Mouse (Mus musculus): Measurements from ENCODE around the gene Mad1l1. TPM values are rescaled to one million over a fixed set of nuclear protein-coding genes. Genes with fewer than 3 reads are reported as not detected.
"Not testable (repeated sequence)": the region's sequence is repeated elsewhere in the genome, so short reads cannot be mapped to it uniquely, and the experiment has no call there.

Mad1l1 gene
- polyA plus RNA-seq, 1 experiment from 2014 or later, result 27.8 TPM

DNA sequence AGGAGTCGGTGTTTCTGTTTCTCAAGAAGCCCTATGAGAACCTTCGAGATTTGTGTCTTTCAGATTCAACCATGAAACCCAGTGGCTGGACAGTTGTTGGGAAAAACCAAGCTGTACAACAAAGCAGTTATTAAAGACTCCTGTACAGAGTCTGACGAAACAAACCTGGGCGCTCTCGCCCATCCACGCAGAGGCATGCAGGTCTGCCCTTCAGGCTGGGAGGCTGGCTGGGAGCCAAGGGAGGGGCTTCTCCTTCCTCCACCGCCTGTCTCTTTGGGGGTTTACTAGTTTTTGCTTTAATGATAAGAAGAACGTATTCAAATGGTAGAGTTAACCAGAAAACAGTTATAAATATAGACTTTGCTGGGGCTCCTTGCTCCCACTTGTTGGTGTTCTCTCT lies 314.5 kb downstream of the Mad1l1 start:
- Histone ChIP-seq H3K4me3 (ENCODE audit: low read length) (no peak overlapping the region), H3K4me1 (ENCODE audit: control insufficient read depth, insufficient read depth, low read length) (no peaks in the 10 kb centered on the region), H3K4me2 (ENCODE audit: low read depth, low read length) (no peak overlapping the region), H3K27me3 (ENCODE audit: control insufficient read depth, insufficient read depth, low read length) (no peaks in the 10 kb centered on the region), H3K36me3 (ENCODE audit: control insufficient read depth, insufficient read depth) (no peaks in the 10 kb centered on the region), H3K9ac (ENCODE audit: low read length) (no peak overlapping the region), H3K9me3 (replicated peaks; ENCODE audit: control insufficient read depth, low read length) (no peaks in the 10 kb centered on the region), H3K27ac (ENCODE audit: low read length) (no peak overlapping the region)
- ATAC-seq (replicated peaks; ENCODE audit: extremely low read depth, insufficient read depth, low FRiP score), result no peak
- 46% methylated on average over 8 of the region's 8 CpGs for WGBS

- H3K9ac ChIP-seq (ENCODE audit: low read length), result no peak overlapping the region
- no peaks in the 10 kb centered on the region for H3K36me3 ChIP-seq (ENCODE audit: control insufficient read depth, insufficient read depth)
- no peak overlapping the region for H3K4me2 ChIP-seq (ENCODE audit: low read depth, low read length)
- WGBS, result 59% methylated on average over 3 of the region's 3 CpGs
- no peak for ATAC-seq (replicated peaks; ENCODE audit: extremely low read depth, insufficient read depth, low FRiP score)
- no peak overlapping the region for H3K27ac ChIP-seq (ENCODE audit: low read length)
- H3K27me3 ChIP-seq (ENCODE audit: control insufficient read depth, insufficient read depth, low read length), result no peaks in the 10 kb centered on the region
- no peak overlapping the region for H3K4me3 ChIP-seq (ENCODE audit: low read length)
- no peaks in the 10 kb centered on the region for H3K9me3 ChIP-seq (replicated peaks; ENCODE audit: control insufficient read depth, low read length)
- H3K4me1 ChIP-seq (ENCODE audit: control insufficient read depth, insufficient read depth, low read length), result no peaks in the 10 kb centered on the region
Measured at GRCm38 (mm10) chr5:140002541-140002940, 318.8 kb downstream of the Mad1l1 start.

DNA sequence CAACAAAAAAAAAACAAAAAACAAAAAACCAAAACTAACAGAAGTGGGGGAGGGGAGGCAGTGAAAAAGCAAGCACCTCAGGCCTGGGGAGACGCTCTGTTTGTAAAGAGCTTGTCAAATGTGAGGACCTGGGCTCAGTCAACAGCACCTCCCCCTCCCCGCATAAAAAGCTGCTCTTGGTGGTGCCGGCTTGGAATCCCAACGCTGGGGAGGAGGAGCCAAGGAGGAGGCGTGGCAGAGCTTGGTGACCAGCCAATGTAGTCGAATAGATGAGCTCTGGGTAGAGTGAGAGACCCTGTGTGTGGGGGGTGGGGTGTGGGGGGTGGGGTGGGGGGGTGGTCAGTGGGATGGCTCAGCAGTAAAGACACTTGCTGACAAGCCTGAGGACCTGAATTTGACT lies 322.4 kb downstream of the Mad1l1 start:
- WGBS, result 23% methylated on average over 6 of the region's 6 CpGs
- H3K9ac ChIP-seq (ENCODE audit: low read length), result no peak overlapping the region
- no peak for ATAC-seq (replicated peaks; ENCODE audit: extremely low read depth, insufficient read depth, low FRiP score)
- H3K4me3 ChIP-seq (ENCODE audit: low read length), result no peak overlapping the region
- no peak overlapping the region for H3K4me2 ChIP-seq (ENCODE audit: low read depth, low read length)
- H3K27ac ChIP-seq (ENCODE audit: low read length), result no peak overlapping the region
- H3K27me3 ChIP-seq (ENCODE audit: control insufficient read depth, insufficient read depth, low read length), result no peaks in the 10 kb centered on the region
- no peaks in the 10 kb centered on the region for H3K36me3 ChIP-seq (ENCODE audit: control insufficient read depth, insufficient read depth)
- no peaks in the 10 kb centered on the region for H3K4me1 ChIP-seq (ENCODE audit: control insufficient read depth, insufficient read depth, low read length)
- H3K9me3 ChIP-seq (replicated peaks; ENCODE audit: control insufficient read depth, low read length), result no peaks in the 10 kb centered on the region

DNA sequence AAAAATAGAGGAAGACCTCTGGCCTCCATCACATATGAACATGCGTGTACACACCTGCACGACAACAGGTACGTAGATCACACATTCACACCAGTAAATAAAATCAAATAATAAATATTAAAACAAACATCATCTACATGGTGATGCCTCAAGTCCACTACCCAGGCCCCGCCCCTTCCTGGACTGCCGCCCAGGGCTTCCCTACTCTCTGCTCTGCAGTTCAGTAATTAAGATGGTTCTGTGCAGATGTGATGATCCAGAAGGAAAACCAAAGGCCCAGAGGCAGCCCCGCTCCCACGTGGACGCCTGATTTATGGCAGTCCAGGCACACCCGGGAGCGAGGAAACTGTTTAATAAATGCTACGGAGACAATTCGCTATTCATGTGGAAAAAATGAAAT lies 323.0 kb downstream of the Mad1l1 start:
- not testable (repeated sequence) for H3K4me2 ChIP-seq (ENCODE audit: low read depth, low read length); H3K27ac ChIP-seq (ENCODE audit: low read length); H3K4me3 ChIP-seq (ENCODE audit: low read length); H3K9me3 ChIP-seq (replicated peaks; ENCODE audit: control insufficient read depth, low read length); H3K27me3 ChIP-seq (ENCODE audit: control insufficient read depth, insufficient read depth, low read length); ATAC-seq (replicated peaks; ENCODE audit: extremely low read depth, insufficient read depth, low FRiP score); H3K9ac ChIP-seq (ENCODE audit: low read length); H3K4me1 ChIP-seq (ENCODE audit: control insufficient read depth, insufficient read depth, low read length); H3K36me3 ChIP-seq (ENCODE audit: control insufficient read depth, insufficient read depth)
- 69% methylated on average over 11 of the region's 12 CpGs for WGBS

DNA sequence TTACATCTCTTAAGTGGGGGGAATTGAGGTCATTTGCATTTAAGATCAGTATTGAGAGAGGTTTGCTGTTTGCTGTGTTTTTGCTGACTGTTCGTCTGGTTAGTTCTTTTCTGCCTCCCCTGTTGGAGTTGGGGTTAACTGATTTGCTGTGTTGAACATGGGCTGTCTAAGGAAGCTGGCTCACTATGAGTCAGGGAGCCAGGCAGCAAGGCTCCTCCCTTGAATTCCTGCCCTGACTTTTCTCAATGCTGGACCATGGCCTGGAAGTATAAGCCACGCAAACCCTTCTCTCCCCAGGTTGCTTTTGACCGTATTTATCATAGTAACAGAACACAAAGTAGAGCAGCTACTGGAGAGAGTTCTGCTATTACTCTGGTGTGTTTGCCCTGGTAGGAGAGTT lies 329.8 kb downstream of the Mad1l1 start:
- H3K36me3 ChIP-seq (ENCODE audit: control insufficient read depth, insufficient read depth), result no peaks in the 10 kb centered on the region
- WGBS, result 85% methylated on average over 3 of the region's 3 CpGs
- H3K9ac ChIP-seq (ENCODE audit: low read length), result no peak overlapping the region
- no peaks in the 10 kb centered on the region for H3K27me3 ChIP-seq (ENCODE audit: control insufficient read depth, insufficient read depth, low read length)
- H3K27ac ChIP-seq (ENCODE audit: low read length), result no peak overlapping the region
- no peak overlapping the region for H3K4me2 ChIP-seq (ENCODE audit: low read depth, low read length)
- no peaks in the 10 kb centered on the region for H3K4me1 ChIP-seq (ENCODE audit: control insufficient read depth, insufficient read depth, low read length)
- no peak for ATAC-seq (replicated peaks; ENCODE audit: extremely low read depth, insufficient read depth, low FRiP score)
- H3K4me3 ChIP-seq (ENCODE audit: low read length), result no peak overlapping the region
- H3K9me3 ChIP-seq (replicated peaks; ENCODE audit: control insufficient read depth, low read length), result peaks cover 16% of the 10 kb centered on the region

DNA sequence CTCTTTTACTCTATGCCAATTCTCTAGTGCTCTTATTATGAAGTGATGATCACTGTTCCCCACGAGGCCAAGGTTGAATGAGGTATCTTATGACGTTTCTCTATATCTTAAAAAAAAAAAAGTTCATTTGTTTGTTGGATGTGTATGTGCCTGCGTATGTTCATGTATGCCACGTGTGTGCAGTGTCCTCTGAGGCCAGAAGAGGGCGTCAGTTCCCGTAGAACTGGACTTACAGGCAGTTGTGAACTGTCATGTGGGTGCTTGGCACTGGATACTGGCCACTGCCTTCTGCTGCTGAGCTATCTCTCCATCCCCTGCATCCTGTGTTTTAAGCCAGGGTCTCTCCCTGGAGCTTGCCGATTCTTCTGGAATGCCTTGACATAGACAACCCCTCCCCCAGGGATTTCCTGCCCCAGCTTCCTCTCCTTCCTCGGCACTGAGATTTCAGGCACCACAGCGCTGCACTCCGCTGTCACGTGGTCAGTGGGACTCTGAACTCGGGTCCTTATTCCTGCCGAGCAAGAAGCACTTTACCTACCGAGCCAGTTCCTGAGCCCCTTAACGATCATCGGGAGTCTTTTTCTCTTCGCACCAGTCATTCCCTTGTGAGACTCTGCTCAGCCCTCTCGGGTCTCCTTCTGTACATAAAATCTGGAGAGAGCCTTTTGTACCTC lies 336.1 kb downstream of the Mad1l1 start:
- Histone ChIP-seq H3K4me3 (ENCODE audit: low read length) (no peak overlapping the region), H3K9ac (ENCODE audit: low read length) (no peak overlapping the region), H3K4me1 (ENCODE audit: control insufficient read depth, insufficient read depth, low read length) (no peaks in the 10 kb centered on the region), H3K9me3 (replicated peaks; ENCODE audit: control insufficient read depth, low read length) (peaks cover 13% of the 10 kb centered on the region), H3K27ac (ENCODE audit: low read length) (no peak overlapping the region), H3K36me3 (ENCODE audit: control insufficient read depth, insufficient read depth) (no peaks in the 10 kb centered on the region), H3K4me2 (ENCODE audit: low read depth, low read length) (no peak overlapping the region), H3K27me3 (ENCODE audit: control insufficient read depth, insufficient read depth, low read length) (no peaks in the 10 kb centered on the region; the same call in 1 of the 2 replicates)
- ATAC-seq (replicated peaks; ENCODE audit: extremely low read depth, insufficient read depth, low FRiP score), result no peak
- 34% methylated on average over 18 of the region's 18 CpGs for WGBS

- peaks cover 3% of the 10 kb centered on the region; the same call in 1 of the 2 replicates for H3K9me3 ChIP-seq (replicated peaks; ENCODE audit: control insufficient read depth, low read length)
- H3K9ac ChIP-seq (ENCODE audit: low read length), result no peak overlapping the region
- H3K27ac ChIP-seq (ENCODE audit: low read length), result no peak overlapping the region
- no peak overlapping the region for H3K4me2 ChIP-seq (ENCODE audit: low read depth, low read length)
- no peak overlapping the region for H3K4me3 ChIP-seq (ENCODE audit: low read length)
- WGBS, result 75% methylated on average over 1 of the region's 1 CpGs
- ATAC-seq (replicated peaks; ENCODE audit: extremely low read depth, insufficient read depth, low FRiP score), result no peak
- H3K27me3 ChIP-seq (ENCODE audit: control insufficient read depth, insufficient read depth, low read length), result no peaks in the 10 kb centered on the region; the same call in none of the 2 replicates
- H3K36me3 ChIP-seq (ENCODE audit: control insufficient read depth, insufficient read depth), result no peaks in the 10 kb centered on the region
- H3K4me1 ChIP-seq (ENCODE audit: control insufficient read depth, insufficient read depth, low read length), result no peaks in the 10 kb centered on the region
Measured at GRCm38 (mm10) chr5:139981976-139982375, 339.4 kb downstream of the Mad1l1 start.

DNA sequence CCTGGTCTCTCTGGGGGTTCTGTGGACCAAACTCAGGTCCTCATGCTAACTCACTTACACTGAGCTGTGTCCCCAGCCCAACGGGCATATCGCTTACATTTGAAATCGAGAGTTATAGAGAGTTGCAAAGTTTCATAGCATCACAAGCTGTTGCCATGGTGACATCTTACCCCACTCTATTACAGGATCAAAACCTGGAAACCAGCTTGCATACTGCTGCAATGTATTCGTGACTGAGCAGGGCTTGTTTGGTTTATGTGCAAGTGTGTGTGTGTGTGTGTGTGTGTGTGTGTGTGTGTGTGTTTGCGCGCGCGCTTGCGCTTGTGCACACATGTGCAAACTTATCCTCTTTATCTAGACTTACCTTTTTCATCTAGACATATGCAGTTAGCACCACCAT lies 342.0 kb downstream of the Mad1l1 start:
- H3K27ac ChIP-seq (ENCODE audit: low read length), result no peak overlapping the region
- no peaks in the 10 kb centered on the region for H3K9me3 ChIP-seq (replicated peaks; ENCODE audit: control insufficient read depth, low read length)
- H3K27me3 ChIP-seq (ENCODE audit: control insufficient read depth, insufficient read depth, low read length), result peaks cover 5% of the 10 kb centered on the region
- no peak for ATAC-seq (replicated peaks; ENCODE audit: extremely low read depth, insufficient read depth, low FRiP score)
- no peaks in the 10 kb centered on the region for H3K36me3 ChIP-seq (ENCODE audit: control insufficient read depth, insufficient read depth)
- no peaks in the 10 kb centered on the region for H3K4me1 ChIP-seq (ENCODE audit: control insufficient read depth, insufficient read depth, low read length)
- H3K4me2 ChIP-seq (ENCODE audit: low read depth, low read length), result no peak overlapping the region
- H3K9ac ChIP-seq (ENCODE audit: low read length), result no peak overlapping the region
- 82% methylated on average over 9 of the region's 9 CpGs for WGBS
- H3K4me3 ChIP-seq (ENCODE audit: low read length), result no peak overlapping the region

- 6% methylated on average over 13 of the region's 13 CpGs for WGBS
- no peak overlapping the region for H3K9ac ChIP-seq (ENCODE audit: low read length)
- H3K9me3 ChIP-seq (replicated peaks; ENCODE audit: control insufficient read depth, low read length), result no peaks in the 10 kb centered on the region
- no peaks in the 10 kb centered on the region for H3K4me1 ChIP-seq (ENCODE audit: control insufficient read depth, insufficient read depth, low read length)
- peaks cover 6% of the 10 kb centered on the region for H3K27me3 ChIP-seq (ENCODE audit: control insufficient read depth, insufficient read depth, low read length)
- no peak overlapping the region for H3K27ac ChIP-seq (ENCODE audit: low read length)
- no peak overlapping the region for H3K4me2 ChIP-seq (ENCODE audit: low read depth, low read length)
- ATAC-seq (replicated peaks; ENCODE audit: extremely low read depth, insufficient read depth, low FRiP score), result no peak
- H3K36me3 ChIP-seq (ENCODE audit: control insufficient read depth, insufficient read depth), result no peaks in the 10 kb centered on the region
- no peak overlapping the region for H3K4me3 ChIP-seq (ENCODE audit: low read length)
Measured at GRCm38 (mm10) chr5:139978525-139979276, 342.7 kb downstream of the Mad1l1 start.

Measured in heart, embryonic 16.5 days (tissue).